Mouse (Mus musculus) intestine, postnatal 0 days (tissue): ENCODE data around the gene Paqr5. TPM values are rescaled to one million over a fixed set of nuclear protein-coding genes. Genes with fewer than 3 reads are reported as not detected.

Source experiments
- ATAC-seq: fragments of 200-750 bp; cut with Nextera tagmentation; 2 replicates; pipeline ENCODE4 v1.8.0; 2017; ENCODE audit warnings: mild to moderate bottlenecking, moderate TSS enrichment, moderate library complexity
- H3K27ac ChIP-seq: fragments of 300-500 bp; sonication (generic); 2 replicates; pipeline ENCODE4 v1.5.1; 2014; ENCODE audit warnings: mild to moderate bottlenecking, low read depth, low read length, moderate library complexity
- H3K27me3 ChIP-seq: fragments of 300-500 bp; sonication (generic); replicated peaks from 2 replicates; pipeline ENCODE4 v1.6.1; 2014; ENCODE audit warnings: low read length, mixed read lengths; ENCODE audit not compliant: control insufficient read depth, insufficient read depth
- H3K36me3 ChIP-seq: fragments of 300-500 bp; sonication (generic); 2 replicates; pipeline ENCODE4 v1.6.1; 2014; ENCODE audit warnings: mild to moderate bottlenecking, moderate library complexity; ENCODE audit not compliant: control insufficient read depth, insufficient read depth
- H3K4me1 ChIP-seq: fragments of 300-500 bp; sonication (generic); replicated peaks from 2 replicates; pipeline ENCODE4 v1.6.1; 2014; ENCODE audit warnings: antibody characterized with exemption, low read length, mixed read lengths; ENCODE audit not compliant: control insufficient read depth, insufficient read depth
- H3K4me2 ChIP-seq: fragments of 300-500 bp; sonication (generic); replicated peaks from 2 replicates; pipeline ENCODE4 v1.6.1; 2014; ENCODE audit warnings: low read depth, mild to moderate bottlenecking, moderate library complexity
- H3K4me3 ChIP-seq: fragments of 300-500 bp; sonication (generic); 2 replicates; pipeline ENCODE4 v1.5.1; 2014; ENCODE audit warnings: low read depth, low read length
- H3K9ac ChIP-seq: fragments of 300-500 bp; sonication (generic); 2 replicates; pipeline ENCODE4 v1.6.1; 2014; ENCODE audit warnings: mild to moderate bottlenecking, low read depth, low read length
- H3K9me3 ChIP-seq: fragments of 300-500 bp; sonication (generic); 2 replicates; pipeline ENCODE4 v1.6.1; 2016; ENCODE audit warnings: mixed run types; ENCODE audit not compliant: control insufficient read depth
- CTCF ChIP-seq: sonication (generic); IDR thresholded peaks from 2 replicates; pipeline ENCODE4 v1.5.1; 2016; ENCODE audit warnings: low read depth, mild to moderate bottlenecking, control low read depth, antibody characterized with exemption, moderate library complexity
- WGBS: fragments of 180-500 bp; shearing (Covaris S2); extraction: QIAGEN DNeasy Blood & Tissue Kit; methylation state at CpG from one replicate; pipeline ENCODE4 v1.1.7; 2014; 5-methylcytosine and 5-hydroxymethylcytosine counted together
- polyA plus RNA-seq: library from polyadenylated mRNA; unstranded; fragments of >200 nt; fragmentation: Nextera tagmentation; extraction: Ambion mirVana; gene quantifications from 2 replicates; pipeline ENCODE4 v1.2.1, GENCODE M21; 2015

Gene Paqr5
- polyA plus RNA-seq, 1 experiment from 2014 or later, result 5.1 TPM

DNA sequence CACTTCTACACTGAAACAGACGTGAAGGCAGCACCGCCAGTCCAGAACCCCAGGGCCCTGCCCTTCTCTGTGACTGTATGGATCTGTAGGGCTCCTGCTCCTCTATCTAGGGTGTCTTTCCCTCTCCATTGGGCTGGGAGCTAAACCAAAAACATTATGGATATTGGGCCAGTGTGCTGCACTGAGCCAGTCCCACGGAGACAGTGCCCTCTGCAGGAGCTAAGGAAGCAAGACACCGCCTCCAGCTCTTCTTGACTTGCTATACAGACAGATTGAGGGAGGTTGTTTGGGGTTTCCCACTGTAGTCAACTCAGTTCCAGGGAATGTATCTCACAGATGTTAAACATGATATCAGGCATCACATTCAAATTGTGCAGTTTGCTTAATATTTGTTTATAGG lies 24.1 kb upstream of the Paqr5 start:
- 49% methylated on average over 4 of the region's 4 CpGs for WGBS
- no peaks in the 10 kb centered on the region for H3K9me3 ChIP-seq
- H3K4me2 ChIP-seq, result no peak overlapping the region
- no peaks in the 10 kb centered on the region for H3K4me1 ChIP-seq
- no peak overlapping the region for H3K9ac ChIP-seq
- no peak overlapping the region for H3K27ac ChIP-seq
- H3K27me3 ChIP-seq, result no peaks in the 10 kb centered on the region
- TF ChIP-seq CTCF, result peak; percentile 79
- ATAC-seq, result no peak
- no peaks in the 10 kb centered on the region for H3K36me3 ChIP-seq
- H3K4me3 ChIP-seq, result no peak overlapping the region

- Histone ChIP-seq H3K9me3 (no peaks in the 10 kb centered on the region), H3K27me3 (no peaks in the 10 kb centered on the region), H3K4me3 (no peak overlapping the region), H3K9ac (no peak overlapping the region), H3K27ac (no peak overlapping the region), H3K4me1 (no peaks in the 10 kb centered on the region), H3K36me3 (no peaks in the 10 kb centered on the region), H3K4me2 (no peak overlapping the region)
- TF ChIP-seq CTCF, result no peak
- ATAC-seq, result no peak
- WGBS, result 80% methylated on average over 8 of the region's 8 CpGs
Measured at GRCm38 (mm10) chr9:62049166-62049565, 22.5 kb upstream of the Paqr5 start.

GRCm38 (mm10) chr9:62042167-62042566 lies 15.5 kb upstream of the Paqr5 start:
- no peaks in the 10 kb centered on the region for H3K9me3 ChIP-seq
- H3K27ac ChIP-seq, result no peak overlapping the region
- ATAC-seq, result no peak
- H3K4me2 ChIP-seq, result no peak overlapping the region
- no peaks in the 10 kb centered on the region for H3K27me3 ChIP-seq
- WGBS, result 82% methylated on average over 3 of the region's 3 CpGs
- no peak overlapping the region for H3K4me3 ChIP-seq
- no peak overlapping the region for H3K9ac ChIP-seq
- no peak for TF ChIP-seq CTCF
- no peaks in the 10 kb centered on the region for H3K36me3 ChIP-seq
- no peaks in the 10 kb centered on the region for H3K4me1 ChIP-seq

- H3K4me3 ChIP-seq, result no peak overlapping the region
- no peak overlapping the region for H3K27ac ChIP-seq
- H3K4me2 ChIP-seq, result 0 out of 2 replicates have a peak overlapping the region, but pooled peaks have one; percentile 21
- no peaks in the 10 kb centered on the region for H3K36me3 ChIP-seq
- H3K9ac ChIP-seq, result no peak overlapping the region
- WGBS, result 9% methylated on average over 20 of the region's 20 CpGs
- no peaks in the 10 kb centered on the region for H3K27me3 ChIP-seq
- ATAC-seq, result 0 out of 2 replicates have a peak, but pooled peaks have one; percentile 54
- no peaks in the 10 kb centered on the region for H3K9me3 ChIP-seq
- no peaks in the 10 kb centered on the region for H3K4me1 ChIP-seq
- TF ChIP-seq CTCF, result peak; percentile 99
Measured at GRCm38 (mm10) chr9:62040008-62040608, 13.5 kb upstream of the Paqr5 start.

DNA sequence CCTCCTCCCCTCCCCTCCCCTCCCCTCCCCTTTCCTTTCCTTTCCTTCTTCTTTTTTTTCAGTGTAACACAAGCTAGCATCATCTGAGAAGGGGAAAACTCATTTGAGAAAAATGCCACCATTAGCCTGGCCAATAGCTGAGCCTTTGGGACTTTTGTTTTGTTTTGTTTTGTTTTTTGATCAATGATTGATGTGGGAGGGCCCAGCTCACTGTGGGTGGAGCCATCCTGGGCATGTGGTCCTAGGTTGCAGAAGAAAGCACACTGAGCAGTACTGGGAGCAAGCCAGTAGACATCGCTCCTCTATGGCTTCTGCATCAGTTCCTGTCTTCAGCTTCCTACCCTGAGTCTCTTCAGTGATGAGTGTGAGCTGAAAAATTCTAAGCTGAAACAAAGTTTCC lies 9.2 kb upstream of the Paqr5 start:
- no peak overlapping the region for H3K4me2 ChIP-seq
- ATAC-seq, result no peak
- no peak overlapping the region for H3K9ac ChIP-seq
- H3K4me1 ChIP-seq, result no peaks in the 10 kb centered on the region
- H3K27me3 ChIP-seq, result no peaks in the 10 kb centered on the region
- H3K9me3 ChIP-seq, result no peaks in the 10 kb centered on the region
- no peaks in the 10 kb centered on the region for H3K36me3 ChIP-seq
- 94% methylated on average over 1 of the region's 1 CpGs for whole genome bisulfite sequencing
- no peak for TF ChIP-seq CTCF
- H3K4me3 ChIP-seq, result no peak overlapping the region
- H3K27ac ChIP-seq, result no peak overlapping the region

GRCm38 (mm10) chr9:62032206-62032605 lies 5.5 kb upstream of the Paqr5 start:
- H3K27me3 ChIP-seq, result 0 out of 2 replicates have a peak, but pooled peaks cover 5% of the 10 kb centered on the region
- no peak overlapping the region for H3K4me2 ChIP-seq
- ATAC-seq, result no peak
- H3K4me3 ChIP-seq, result no peak overlapping the region
- no peak for TF ChIP-seq CTCF
- no peaks in the 10 kb centered on the region for H3K9me3 ChIP-seq
- no peak overlapping the region for H3K27ac ChIP-seq
- 97% methylated on average over 3 of the region's 3 CpGs for WGBS
- no peaks in the 10 kb centered on the region for H3K4me1 ChIP-seq
- H3K36me3 ChIP-seq, result no peaks in the 10 kb centered on the region
- H3K9ac ChIP-seq, result no peak overlapping the region

GRCm38 (mm10) chr9:62028072-62028471 lies 1.4 kb upstream of the Paqr5 start:
- 59% methylated on average over 3 of the region's 3 CpGs for WGBS

More at GRCm38 (mm10) chr9:62028072-62028471, 1.4 kb upstream of the Paqr5 start:
- Histone ChIP-seq H3K27ac (no peak overlapping the region), H3K9me3 (no peaks in the 10 kb centered on the region), H3K4me2 (no peak overlapping the region), H3K36me3 (no peaks in the 10 kb centered on the region), H3K9ac (no peak overlapping the region), H3K4me1 (0 out of 2 replicates have a peak, but pooled peaks cover 4% of the 10 kb centered on the region), H3K4me3 (no peak overlapping the region), H3K27me3 (0 out of 2 replicates have a peak, but pooled peaks cover 15% of the 10 kb centered on the region)
- TF ChIP-seq CTCF, result no peak
- no peak for ATAC-seq
